Mouse (Mus musculus): ENCODE measurements at regions not wholly inside any gene's neighbourhood (a gene's known extent, or its start where the extent isn't known, plus 50 kb on each side); places are given as distances from the start of the nearest gene placed in this dataset.
"Not testable (repeated sequence)": the region's sequence is repeated elsewhere in the genome, so short reads cannot be mapped to it uniquely, and the experiment has no call there.

- ATAC-seq (replicated peaks): no peak
Measured at GRCm38 (mm10) chr15:52406156-52406885, 1478.4 kb upstream of the Gm7489 start.

DNA sequence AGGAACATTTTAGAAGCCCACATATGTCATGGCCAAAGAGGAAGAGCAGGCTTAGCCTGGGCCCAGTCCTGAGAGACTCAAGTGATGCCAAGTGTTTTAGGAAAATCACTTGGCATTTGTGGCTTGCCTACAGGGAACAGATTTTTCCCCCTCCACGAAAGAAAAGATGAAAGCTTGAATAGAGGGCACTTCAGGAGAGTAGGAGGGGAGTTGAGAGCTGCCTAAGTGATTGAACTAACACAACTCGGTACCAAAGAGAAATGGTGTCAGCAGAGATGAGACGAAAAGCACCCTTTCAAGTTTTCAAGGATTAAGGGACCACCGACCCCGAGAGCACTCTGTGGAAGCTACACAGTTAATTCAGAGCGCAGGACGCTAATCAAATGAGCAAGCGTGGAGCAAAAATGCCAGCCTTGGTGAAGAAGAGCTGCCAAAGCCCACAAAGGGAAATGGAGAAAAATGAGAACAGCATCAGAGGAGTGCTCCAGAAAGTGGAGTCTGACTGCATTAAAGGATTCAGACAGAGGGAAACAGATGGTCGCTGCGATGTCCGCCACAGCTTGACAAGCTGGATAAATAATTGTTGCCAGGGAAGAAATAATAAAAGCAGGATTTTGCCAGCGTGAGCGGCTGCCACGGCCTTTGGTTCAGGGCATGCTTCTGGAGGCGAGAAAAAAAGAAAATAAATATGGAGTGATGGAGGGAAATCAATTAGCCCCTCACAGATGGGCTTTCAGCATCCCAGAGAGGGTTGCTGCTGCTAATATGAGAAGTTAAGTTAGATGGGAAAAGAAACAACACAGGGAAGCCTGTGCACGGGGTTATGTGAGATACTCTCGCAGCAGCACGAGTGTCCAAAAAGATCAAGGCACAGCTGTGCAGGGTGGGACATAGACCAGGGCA lies 1471.6 kb upstream of the Gm7489 start:
- 5% methylated on average over 18 of the region's 18 CpGs for WGBS
- peak; percentile 91 for ATAC-seq (replicated peaks)
- no peak overlapping the region for H3K9ac ChIP-seq

More at GRCm38 (mm10) chr15:52406156-52406885, 1478.4 kb upstream of the Gm7489 start:
- Histone ChIP-seq H3K4me1 (no peaks in the 10 kb centered on the region), H3K9ac (no peak overlapping the region), H3K27me3 (replicated peaks) (no peaks in the 10 kb centered on the region), H3K4me2 (no peak overlapping the region), H3K27ac (no peak overlapping the region), H3K4me3 (no peak overlapping the region), H3K36me3 (replicated peaks) (no peaks in the 10 kb centered on the region), H3K9me3 (no peaks in the 10 kb centered on the region)
- WGBS: 76% methylated on average over 3 of the region's 3 CpGs

DNA sequence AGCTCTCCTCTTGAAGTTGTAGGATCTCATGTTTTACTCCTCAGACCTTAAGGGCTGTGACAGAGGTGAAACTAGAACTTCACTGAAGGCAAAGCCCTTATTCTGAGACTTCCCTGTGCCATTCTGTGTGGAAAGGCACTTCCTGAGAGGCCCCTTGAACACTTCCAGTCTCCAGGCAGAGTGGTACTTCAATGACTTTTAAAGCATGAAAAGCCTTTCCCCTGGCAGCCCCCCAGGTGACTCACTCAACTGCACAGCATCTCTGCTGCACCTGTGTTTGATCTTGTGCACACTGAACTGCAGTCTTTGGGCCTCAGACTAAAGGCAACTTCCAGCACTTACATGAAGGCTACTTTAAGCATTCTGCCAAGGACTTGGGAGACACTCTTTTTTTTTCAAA lies 1458.7 kb upstream of the Gm7489 start:
- H3K9me3 ChIP-seq: no peaks in the 10 kb centered on the region
- H3K9ac ChIP-seq: no peak overlapping the region
- no peak for ATAC-seq (replicated peaks)
- H3K4me3 ChIP-seq: no peak overlapping the region
- no peak overlapping the region for H3K4me2 ChIP-seq
- no peak overlapping the region for H3K27ac ChIP-seq
- no peaks in the 10 kb centered on the region for H3K27me3 ChIP-seq (replicated peaks)
- no peaks in the 10 kb centered on the region for H3K36me3 ChIP-seq (replicated peaks)
- H3K4me1 ChIP-seq: peaks cover 13% of the 10 kb centered on the region

More for the DNA sequence above, 1471.6 kb upstream of the Gm7489 start:
- H3K36me3 ChIP-seq (replicated peaks): no peaks in the 10 kb centered on the region
- peaks cover 13% of the 10 kb centered on the region for H3K4me1 ChIP-seq
- no peaks in the 10 kb centered on the region for H3K27me3 ChIP-seq (replicated peaks)
- peak overlapping the region; percentile 72 for H3K27ac ChIP-seq
- H3K4me2 ChIP-seq: peak overlapping the region; percentile 44
- H3K9me3 ChIP-seq: no peaks in the 10 kb centered on the region
- peak overlapping the region; percentile 14 for H3K4me3 ChIP-seq

DNA sequence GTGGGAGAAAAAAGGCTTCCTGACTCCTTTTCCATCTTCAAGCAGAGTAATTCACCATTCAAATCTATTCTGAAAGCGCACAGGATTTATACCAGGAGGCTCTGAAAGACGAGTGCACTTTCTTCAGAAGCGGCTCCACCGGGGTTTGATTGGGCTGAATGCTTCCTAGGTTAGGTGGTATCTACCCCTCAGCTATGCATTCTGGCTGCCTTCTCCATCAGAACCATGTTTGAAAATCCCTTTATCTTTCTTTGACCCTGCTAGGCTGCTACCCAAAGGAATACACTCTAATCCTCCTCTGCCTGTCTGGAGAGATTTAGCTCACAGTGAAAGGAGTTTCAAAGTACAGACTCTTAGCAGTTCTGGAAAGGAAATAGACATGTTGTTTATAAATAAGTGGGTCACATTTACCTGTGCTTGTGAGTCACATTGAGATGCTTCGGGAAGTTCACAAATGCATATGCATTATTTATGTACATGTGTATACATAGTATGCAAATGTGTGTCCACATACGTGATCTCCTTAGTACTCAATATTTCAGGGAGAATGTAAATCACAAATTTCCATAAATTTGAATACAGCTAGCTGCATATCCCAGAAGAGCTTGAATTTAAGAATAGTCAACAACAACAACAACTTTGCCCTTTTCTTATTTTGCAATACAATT lies 1454.1 kb upstream of the Gm7489 start:
- H3K4me1 ChIP-seq: peaks cover 35% of the 10 kb centered on the region
- H3K27ac ChIP-seq: peak overlapping the region; percentile 69
- ATAC-seq (replicated peaks): peak; percentile 78
- no peaks in the 10 kb centered on the region for H3K9me3 ChIP-seq
- no peak overlapping the region for H3K9ac ChIP-seq
- H3K4me2 ChIP-seq: peak overlapping the region; percentile 19; the same call in 1 of the 2 replicates
- no peaks in the 10 kb centered on the region for H3K36me3 ChIP-seq (replicated peaks)
- H3K4me3 ChIP-seq: no peak overlapping the region
- no peaks in the 10 kb centered on the region for H3K27me3 ChIP-seq (replicated peaks)
- 25% methylated on average over 6 of the region's 6 CpGs for WGBS

GRCm38 (mm10) chr15:52433639-52434038 lies 1451.1 kb upstream of the Gm7489 start:
- H3K9ac ChIP-seq: no peak overlapping the region
- no peaks in the 10 kb centered on the region for H3K27me3 ChIP-seq (replicated peaks)
- H3K4me3 ChIP-seq: no peak overlapping the region
- peaks cover 33% of the 10 kb centered on the region for H3K4me1 ChIP-seq
- peak overlapping the region; percentile 60 for H3K27ac ChIP-seq
- 20% methylated on average over 2 of the region's 2 CpGs for WGBS
- no peaks in the 10 kb centered on the region for H3K36me3 ChIP-seq (replicated peaks)
- ATAC-seq (replicated peaks): peak; percentile 27; the same call in 1 of the 2 replicates
- H3K9me3 ChIP-seq: no peaks in the 10 kb centered on the region
- no peak overlapping the region for H3K4me2 ChIP-seq

GRCm38 (mm10) chr15:52438403-52438802 lies 1446.3 kb upstream of the Gm7489 start:
- Histone ChIP-seq H3K4me3 (no peak overlapping the region), H3K4me2 (no peak overlapping the region), H3K27ac (no peak overlapping the region), H3K27me3 (replicated peaks) (no peaks in the 10 kb centered on the region), H3K36me3 (replicated peaks) (no peaks in the 10 kb centered on the region), H3K9ac (no peak overlapping the region), H3K4me1 (peaks cover 11% of the 10 kb centered on the region), H3K9me3 (no peaks in the 10 kb centered on the region)
- 95% methylated on average over 1 of the region's 1 CpGs for WGBS
- no peak for ATAC-seq (replicated peaks)

- peak overlapping the region; percentile 69 for H3K27ac ChIP-seq
Measured at GRCm38 (mm10) chr15:52458782-52459181, 1425.9 kb upstream of the Gm7489 start.

DNA sequence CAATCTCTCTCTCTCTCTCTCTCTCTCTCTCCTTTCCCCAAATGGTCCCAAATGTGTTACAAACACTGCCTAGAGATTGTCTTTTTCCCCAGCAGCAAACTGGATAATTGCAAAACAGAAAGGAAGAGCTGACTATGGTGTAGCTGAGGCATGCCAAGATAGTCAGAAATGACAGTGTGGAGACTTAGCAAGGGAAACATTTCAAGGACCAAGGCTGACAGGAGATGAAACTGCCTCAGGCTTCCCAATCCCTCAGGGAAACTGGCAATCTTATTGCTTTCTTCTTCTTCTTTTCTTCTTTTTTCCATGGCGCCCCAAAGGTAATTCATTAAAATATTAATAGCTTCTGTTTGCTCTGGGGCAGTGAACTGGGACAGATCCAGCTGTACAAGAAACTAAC lies 1425.4 kb upstream of the Gm7489 start:
- Histone ChIP-seq H3K4me3 (no peak overlapping the region), H3K4me2 (no peak overlapping the region), H3K9me3 (no peaks in the 10 kb centered on the region), H3K27me3 (replicated peaks) (no peaks in the 10 kb centered on the region), H3K9ac (no peak overlapping the region), H3K4me1 (peaks cover 14% of the 10 kb centered on the region), H3K27ac (peak overlapping the region; percentile 69), H3K36me3 (replicated peaks) (no peaks in the 10 kb centered on the region)
- peak; percentile 58 for ATAC-seq (replicated peaks)
- 23% methylated on average over 1 of the region's 1 CpGs for WGBS

More at GRCm38 (mm10) chr15:52458782-52459181, 1425.9 kb upstream of the Gm7489 start:
- Histone ChIP-seq H3K4me1 (peaks cover 12% of the 10 kb centered on the region; the same call in 1 of the 2 replicates), H3K9me3 (no peaks in the 10 kb centered on the region), H3K4me2 (peak overlapping the region; percentile 36), H3K9ac (no peak overlapping the region), H3K27me3 (replicated peaks) (no peaks in the 10 kb centered on the region), H3K36me3 (replicated peaks) (no peaks in the 10 kb centered on the region), H3K4me3 (no peak overlapping the region)
- peak; percentile 93 for ATAC-seq (replicated peaks)
- 0% methylated on average over 3 of the region's 3 CpGs for WGBS

DNA sequence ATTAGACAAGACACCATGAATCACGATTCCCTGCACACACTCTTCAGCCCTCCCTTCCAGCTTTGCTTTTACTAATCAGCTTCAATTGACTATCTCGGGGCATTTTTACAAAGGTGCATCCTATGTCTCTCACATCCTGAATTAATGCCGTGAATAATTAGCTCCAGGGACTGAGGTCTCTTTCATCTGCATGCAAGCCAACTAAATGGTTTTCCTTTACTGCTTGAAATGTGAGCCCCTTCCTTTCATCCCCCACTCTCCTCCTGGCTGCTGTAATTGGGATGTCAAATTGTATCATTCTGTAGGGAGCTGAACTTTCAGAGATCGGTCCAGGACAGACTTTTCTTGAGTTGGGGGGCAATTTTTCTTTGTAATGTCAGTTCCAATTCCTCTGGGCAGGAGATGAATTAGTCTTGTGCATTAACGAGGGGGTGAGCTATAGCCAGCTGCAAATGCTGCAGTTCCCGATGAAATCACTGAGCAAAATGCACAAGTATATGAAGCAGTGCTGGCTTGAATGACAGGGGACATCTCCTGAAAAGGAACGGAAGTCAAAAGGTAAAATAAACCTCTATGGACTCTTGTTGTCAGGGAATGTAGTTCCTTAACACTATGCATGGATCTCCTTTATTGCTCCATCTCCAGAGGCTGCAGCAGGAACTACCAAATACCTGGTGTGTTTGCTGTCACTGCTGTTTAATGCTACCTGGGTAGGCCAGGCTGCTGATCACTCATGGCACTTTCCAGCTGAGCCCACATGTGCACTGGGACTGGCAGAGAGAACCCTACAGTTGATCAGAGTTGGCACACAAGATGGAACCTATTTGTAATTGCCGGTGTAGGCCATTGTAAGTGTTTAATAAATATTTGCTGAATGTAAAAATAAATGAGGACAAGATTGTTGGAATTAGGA lies 1420.2 kb upstream of the Gm7489 start:
- WGBS: 17% methylated on average over 8 of the region's 8 CpGs
- Histone ChIP-seq H3K9ac (no peak overlapping the region), H3K4me3 (no peak overlapping the region), H3K4me2 (peak overlapping the region; percentile 13; the same call in 1 of the 2 replicates), H3K9me3 (no peaks in the 10 kb centered on the region), H3K4me1 (peaks cover 10% of the 10 kb centered on the region), H3K36me3 (replicated peaks) (no peaks in the 10 kb centered on the region), H3K27me3 (replicated peaks) (no peaks in the 10 kb centered on the region), H3K27ac (peak overlapping the region; percentile 45; the same call in 1 of the 2 replicates)
- peak; percentile 82 for ATAC-seq (replicated peaks)

GRCm38 (mm10) chr15:52478124-52478523 lies 1406.6 kb upstream of the Gm7489 start:
- not testable (repeated sequence) for H3K9me3 ChIP-seq; H3K27me3 ChIP-seq (replicated peaks); H3K36me3 ChIP-seq (replicated peaks); H3K27ac ChIP-seq; H3K4me1 ChIP-seq; H3K9ac ChIP-seq; H3K4me3 ChIP-seq; H3K4me2 ChIP-seq; ATAC-seq (replicated peaks)
- 91% methylated on average over 19 of the region's 20 CpGs for WGBS

DNA sequence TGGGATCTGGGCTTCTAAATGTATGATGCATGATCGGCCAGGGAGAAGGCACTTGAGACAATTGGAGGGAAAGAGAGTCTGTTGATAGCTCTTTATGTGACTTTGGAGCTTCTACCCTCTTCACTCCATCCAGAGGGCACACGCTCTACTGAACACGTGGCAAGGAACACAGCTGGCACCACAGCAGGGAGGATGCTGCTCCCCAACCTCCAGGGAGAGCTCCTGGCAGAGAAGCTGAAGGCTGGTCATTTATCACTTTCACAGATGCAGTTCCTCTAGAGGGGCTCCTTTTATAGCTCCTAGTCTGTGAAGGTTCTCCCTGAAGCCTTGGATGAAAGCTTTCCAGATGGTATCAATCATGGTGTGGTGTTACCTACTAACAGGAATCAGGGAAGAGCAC lies 1403.9 kb upstream of the Gm7489 start:
- Histone ChIP-seq H3K27ac (no peak overlapping the region), H3K9ac (no peak overlapping the region), H3K4me2 (no peak overlapping the region), H3K9me3 (no peaks in the 10 kb centered on the region), H3K36me3 (replicated peaks) (no peaks in the 10 kb centered on the region), H3K4me3 (no peak overlapping the region), H3K4me1 (no peaks in the 10 kb centered on the region), H3K27me3 (replicated peaks) (no peaks in the 10 kb centered on the region)
- 71% methylated on average over 3 of the region's 3 CpGs for WGBS
- no peak for ATAC-seq (replicated peaks)

Data from midbrain, embryonic 15.5 days (tissue).